Mouse (Mus musculus) hindbrain, embryonic 11.5 days (tissue): ENCODE measurements around the gene Sh2d1a. TPM values are rescaled to one million over a fixed set of nuclear protein-coding genes. Genes with fewer than 3 reads are reported as not detected.

Experiments
- ATAC-seq: fragments of 200-750 bp; cut with Nextera tagmentation; 2 replicates; pipeline ENCODE4 v1.8.0; 2017; ENCODE audit warnings: mild to moderate bottlenecking, moderate TSS enrichment, moderate library complexity; ENCODE audit not compliant: low FRiP score
- DNase-seq: peaks from one replicate; pipeline ENCODE4 v3.0.0-alpha.2; 2015; ENCODE audit warnings: low spot score
- H3K27ac ChIP-seq: fragments of 300-500 bp; sonication (generic); 2 replicates; pipeline ENCODE4 v1.5.1; 2014; ENCODE audit warnings: mild to moderate bottlenecking, low read depth, low read length
- H3K27me3 ChIP-seq: fragments of 300-500 bp; sonication (generic); 2 replicates; pipeline ENCODE4 v1.6.1; 2014; ENCODE audit warnings: mild to moderate bottlenecking, low read length, moderate library complexity, mixed read lengths; ENCODE audit not compliant: control insufficient read depth, insufficient read depth
- H3K36me3 ChIP-seq: fragments of 300-500 bp; sonication (generic); 2 replicates; pipeline ENCODE4 v1.6.1; 2014; ENCODE audit warnings: mild to moderate bottlenecking, low read length, moderate library complexity, mixed read lengths; ENCODE audit not compliant: control insufficient read depth, insufficient read depth
- H3K4me1 ChIP-seq: fragments of 300-500 bp; sonication (generic); replicated peaks from 2 replicates; pipeline ENCODE4 v1.6.1; 2014; ENCODE audit warnings: low read length, mixed read lengths; ENCODE audit not compliant: control insufficient read depth, insufficient read depth
- H3K4me2 ChIP-seq: fragments of 300-500 bp; sonication (generic); replicated peaks from 2 replicates; pipeline ENCODE4 v1.6.1; 2014; ENCODE audit warnings: mild to moderate bottlenecking, low read depth, low read length
- H3K4me3 ChIP-seq: fragments of 300-500 bp; sonication (generic); 2 replicates; pipeline ENCODE4 v1.5.1; 2014; ENCODE audit warnings: low read depth, low read length
- H3K9ac ChIP-seq: fragments of 300-500 bp; sonication (generic); 2 replicates; pipeline ENCODE4 v1.6.1; 2014; ENCODE audit warnings: low read depth, low read length
- H3K9me3 ChIP-seq: fragments of 300-500 bp; sonication (generic); 2 replicates; pipeline ENCODE4 v1.6.1; 2016; ENCODE audit warnings: low read length; ENCODE audit not compliant: control insufficient read depth
- WGBS: fragments of 180-500 bp; shearing (Covaris S2); extraction: QIAGEN DNeasy Blood & Tissue Kit; methylation state at CpG from one replicate; pipeline ENCODE4 v1.1.7; 2014; 5-methylcytosine and 5-hydroxymethylcytosine counted together
- polyA plus RNA-seq: library from polyadenylated mRNA; unstranded; fragments of >200 nt; fragmentation: Nextera tagmentation; extraction: Ambion mirVana; gene quantifications from 2 replicates; pipeline ENCODE4 v1.2.1, GENCODE M21; 2014

Gene Sh2d1a
- polyA plus RNA-seq = 0.19 and 0.80 TPM in 2 replicates

DNA sequence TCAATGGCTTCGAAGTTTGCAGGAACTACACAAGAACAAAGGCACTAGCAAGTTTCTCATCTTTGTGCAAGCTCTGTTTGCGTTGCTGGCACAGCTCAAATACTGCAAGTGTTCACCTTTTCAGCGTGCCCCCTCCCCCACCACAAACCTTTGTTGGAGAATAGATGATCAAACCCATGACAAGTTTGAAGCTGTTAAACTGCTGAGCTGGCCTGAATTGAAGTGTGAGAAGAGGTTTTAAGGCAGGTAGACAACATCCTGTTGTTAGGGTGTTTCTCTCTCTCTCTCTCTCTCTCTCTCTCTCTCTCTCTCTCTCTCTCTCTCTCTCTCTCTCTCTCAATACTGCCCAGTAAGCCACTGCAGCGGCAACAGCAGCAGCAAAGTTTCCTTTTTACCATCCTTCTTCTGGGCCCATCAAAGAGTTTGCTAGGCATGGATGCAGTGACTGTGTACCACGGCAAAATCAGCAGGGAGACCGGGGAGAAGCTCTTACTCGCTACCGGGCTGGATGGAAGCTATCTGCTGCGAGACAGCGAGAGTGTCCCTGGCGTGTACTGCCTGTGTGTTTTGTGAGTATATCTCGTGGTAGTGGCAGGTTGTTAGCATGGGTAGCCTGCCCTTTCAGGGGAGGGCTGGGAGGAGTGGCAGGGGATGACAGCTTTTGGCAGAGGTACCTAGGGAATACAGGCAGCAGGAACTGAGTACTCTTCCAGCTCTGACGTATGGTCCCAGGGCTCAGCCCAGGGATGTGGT is at the start of gene Sh2d1a:
TSS of gene Sh2d1a (plus strand) at position 163 of the 753 bp plus-strand sequence.
- WGBS = 76% methylated on average over 12 of the region's 13 CpGs
- no peaks in the 10 kb centered on the region for H3K27me3 ChIP-seq
- H3K36me3 ChIP-seq = no peaks in the 10 kb centered on the region
- no peaks in the 10 kb centered on the region for H3K4me1 ChIP-seq
- no peak within 1 kb of the TSS for H3K9ac ChIP-seq
- DNase-seq (no peak), ATAC-seq (no peak)
- no peaks in the 10 kb centered on the region for H3K9me3 ChIP-seq
- H3K4me2 ChIP-seq = no peak within 1 kb of the TSS
- no peak within 1 kb of the TSS for H3K27ac ChIP-seq
- H3K4me3 ChIP-seq = no peak within 1 kb of the TSS

- H3K36me3 ChIP-seq = no peaks in the 10 kb centered on the region
- no peak for ATAC-seq
- no peaks in the 10 kb centered on the region for H3K27me3 ChIP-seq
- H3K27ac ChIP-seq = no peak overlapping the region
- no peak overlapping the region for H3K9ac ChIP-seq
- H3K4me2 ChIP-seq = no peak overlapping the region
- WGBS = 96% methylated on average over 1 of the region's 1 CpGs
- H3K9me3 ChIP-seq = no peaks in the 10 kb centered on the region
- no peak for DNase-seq
- H3K4me1 ChIP-seq = no peaks in the 10 kb centered on the region
- H3K4me3 ChIP-seq = no peak overlapping the region
Observed at GRCm38 (mm10) chrX:42453001-42453400, 49.3 kb upstream of the Sh2d1a start.

DNA sequence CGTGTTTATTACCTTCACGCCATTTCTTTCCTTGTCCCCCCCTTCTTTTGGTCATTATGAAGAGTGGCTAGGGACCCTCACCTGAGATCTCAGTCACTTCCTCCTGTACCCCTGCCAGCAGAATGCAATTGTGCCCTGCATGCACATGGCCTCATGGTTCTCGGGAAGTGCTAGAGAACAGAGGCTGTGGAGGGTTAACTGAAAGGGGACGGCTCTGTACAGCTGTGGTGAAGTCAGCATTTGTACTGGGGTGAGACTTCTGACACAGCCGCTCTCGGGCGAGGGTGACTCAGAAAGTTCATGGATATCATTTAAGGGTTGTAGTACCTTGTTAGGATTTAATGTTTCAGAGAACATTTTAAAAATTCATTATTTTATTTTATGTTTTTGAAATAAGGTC is 47.7 kb upstream of the Sh2d1a start:
- Histone ChIP-seq H3K4me1 (no peaks in the 10 kb centered on the region), H3K9ac (no peak overlapping the region), H3K27me3 (no peaks in the 10 kb centered on the region), H3K4me2 (no peak overlapping the region), H3K4me3 (no peak overlapping the region), H3K36me3 (no peaks in the 10 kb centered on the region), H3K9me3 (no peaks in the 10 kb centered on the region), H3K27ac (no peak overlapping the region)
- DNase-seq (no peak), ATAC-seq (no peak)
- 80% methylated on average over 7 of the region's 7 CpGs for WGBS

DNA sequence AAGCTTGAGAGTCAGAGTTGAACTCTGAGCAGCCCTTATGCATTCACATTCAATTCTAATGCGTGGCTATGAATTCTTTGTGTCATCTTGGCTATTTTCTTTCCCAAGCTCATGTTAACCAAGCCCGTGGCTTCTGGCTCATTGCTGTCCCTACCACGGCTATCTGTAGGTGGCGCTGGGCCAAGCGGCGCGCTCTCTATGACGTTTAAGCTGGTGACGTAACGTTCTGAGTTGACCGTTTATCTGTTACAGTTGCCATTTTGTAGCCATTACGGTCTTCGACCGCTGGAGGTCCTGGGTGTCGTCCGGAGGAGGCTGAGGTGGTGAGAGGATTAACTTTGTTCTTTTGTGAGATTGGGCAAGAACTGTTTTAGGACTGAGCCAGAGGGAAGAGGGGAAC is 12.8 kb upstream of the Sh2d1a start, which contains the start of gene Tex13c2:
TSS of gene Tex13c2 (plus strand) at position 246 of the 400 bp plus-strand sequence.
- 91% methylated on average over 16 of the region's 16 CpGs for WGBS
- ATAC-seq = no peak

GRCm38 (mm10) chrX:42490336-42490735 is 11.9 kb upstream of the Sh2d1a start:
- DNase-seq (no peak), ATAC-seq (no peak)
- no peaks in the 10 kb centered on the region for H3K27me3 ChIP-seq
- 90% methylated on average over 8 of the region's 8 CpGs for WGBS
- no peak overlapping the region for H3K9ac ChIP-seq
- no peak overlapping the region for H3K4me2 ChIP-seq
- H3K9me3 ChIP-seq = no peaks in the 10 kb centered on the region
- H3K4me1 ChIP-seq = no peaks in the 10 kb centered on the region
- H3K36me3 ChIP-seq = no peaks in the 10 kb centered on the region
- no peak overlapping the region for H3K27ac ChIP-seq
- no peak overlapping the region for H3K4me3 ChIP-seq

More for the DNA sequence above, 12.8 kb upstream of the Sh2d1a start, which contains the start of gene Tex13c2:
- no peak within 1 kb of the TSS for H3K4me2 ChIP-seq
- no peaks in the 10 kb centered on the region for H3K36me3 ChIP-seq
- H3K9ac ChIP-seq = no peak within 1 kb of the TSS
- H3K4me3 ChIP-seq = no peak within 1 kb of the TSS
- no peaks in the 10 kb centered on the region for H3K9me3 ChIP-seq
- H3K27me3 ChIP-seq = no peaks in the 10 kb centered on the region
- no peak for DNase-seq
- H3K4me1 ChIP-seq = no peaks in the 10 kb centered on the region
- no peak within 1 kb of the TSS for H3K27ac ChIP-seq

DNA sequence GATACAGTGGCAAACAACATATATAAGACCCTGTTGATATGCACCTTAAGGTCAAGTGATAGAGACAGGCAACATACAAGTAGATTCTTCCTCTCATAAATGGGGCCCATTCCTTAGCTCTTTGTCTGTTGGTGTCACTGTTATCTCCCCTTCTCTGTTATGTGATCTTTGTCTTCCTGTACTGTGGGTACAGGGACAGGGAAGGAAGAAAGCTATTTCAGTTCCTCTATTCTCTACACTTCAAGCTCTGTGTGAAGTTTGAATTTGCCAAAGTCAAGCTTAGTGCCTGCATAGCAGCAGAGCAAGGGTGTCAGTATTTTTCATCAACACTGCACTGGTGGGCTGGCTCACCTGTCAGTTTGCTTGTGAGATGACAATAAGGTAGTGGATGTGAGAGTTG is 1.7 kb upstream of the Sh2d1a start:
- no peaks in the 10 kb centered on the region for H3K9me3 ChIP-seq
- DNase-seq = no peak
- no peaks in the 10 kb centered on the region for H3K36me3 ChIP-seq
- no peak overlapping the region for H3K9ac ChIP-seq
- no peak overlapping the region for H3K27ac ChIP-seq
- H3K4me3 ChIP-seq = no peak overlapping the region
- no peak overlapping the region for H3K4me2 ChIP-seq
- H3K27me3 ChIP-seq = no peaks in the 10 kb centered on the region
- ATAC-seq = no peak
- H3K4me1 ChIP-seq = no peaks in the 10 kb centered on the region

DNA sequence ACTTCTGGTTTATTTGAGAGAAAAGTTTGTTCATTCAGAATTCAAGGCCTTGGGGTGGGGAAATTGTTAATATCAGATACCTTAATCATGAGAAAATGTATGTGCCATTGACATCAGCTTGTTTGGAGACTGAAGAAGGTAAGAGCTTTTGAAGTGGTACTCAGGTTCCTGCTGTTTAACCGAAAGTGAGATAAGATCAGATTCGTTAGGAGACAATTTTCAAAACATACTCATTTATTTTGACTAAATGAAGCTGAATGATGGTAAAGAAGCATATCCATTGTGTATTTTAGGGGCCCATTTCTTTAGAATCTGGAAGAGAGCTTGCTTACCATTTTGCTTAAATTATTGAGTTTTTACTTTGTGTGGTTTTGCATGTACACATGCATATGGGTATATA is 8.9 kb downstream of the Sh2d1a start:
- Histone ChIP-seq H3K36me3 (no peaks in the 10 kb centered on the region), H3K9me3 (no peaks in the 10 kb centered on the region), H3K4me3 (no peak overlapping the region), H3K9ac (no peak overlapping the region), H3K27me3 (no peaks in the 10 kb centered on the region), H3K4me1 (no peaks in the 10 kb centered on the region), H3K4me2 (no peak overlapping the region), H3K27ac (no peak overlapping the region)
- no peak for ATAC-seq
- DNase-seq = no peak
- WGBS = 87% methylated on average over 2 of the region's 2 CpGs

DNA sequence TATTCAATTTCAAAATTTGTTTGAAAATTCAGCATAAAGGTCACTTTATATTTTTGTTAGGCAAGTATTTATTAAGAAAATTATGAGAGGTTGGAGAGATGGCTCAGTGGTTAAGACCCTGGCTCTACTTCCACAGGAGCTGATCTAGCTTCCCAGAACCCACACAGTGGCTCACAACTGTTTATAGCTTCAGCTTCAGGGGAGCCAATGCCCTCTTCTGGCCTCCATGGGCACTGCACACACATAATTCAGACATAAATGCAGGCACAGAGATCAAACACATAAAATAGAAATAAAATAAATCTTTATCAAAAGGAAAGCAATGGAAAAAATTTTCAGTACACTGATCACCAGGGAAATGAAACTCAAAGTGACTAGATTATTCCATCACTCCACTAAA is 10.3 kb downstream of the Sh2d1a start:
- Histone ChIP-seq H3K36me3 (no peaks in the 10 kb centered on the region), H3K9me3 (no peaks in the 10 kb centered on the region), H3K4me3 (no peak overlapping the region), H3K27ac (no peak overlapping the region), H3K4me2 (no peak overlapping the region), H3K27me3 (no peaks in the 10 kb centered on the region), H3K4me1 (no peaks in the 10 kb centered on the region), H3K9ac (no peak overlapping the region)
- DNase-seq = peak; percentile 5
- ATAC-seq = no peak

GRCm38 (mm10) chrX:42522868-42523267 is 20.6 kb downstream of the Sh2d1a start:
- 92% methylated on average over 2 of the region's 2 CpGs for WGBS
- H3K9me3 ChIP-seq = no peaks in the 10 kb centered on the region

More at GRCm38 (mm10) chrX:42522868-42523267, 20.6 kb downstream of the Sh2d1a start:
- H3K4me1 ChIP-seq = no peaks in the 10 kb centered on the region
- no peak overlapping the region for H3K27ac ChIP-seq
- H3K4me3 ChIP-seq = no peak overlapping the region
- H3K9ac ChIP-seq = no peak overlapping the region
- no peak overlapping the region for H3K4me2 ChIP-seq
- no peaks in the 10 kb centered on the region for H3K27me3 ChIP-seq
- DNase-seq = no peak
- H3K36me3 ChIP-seq = no peaks in the 10 kb centered on the region
- ATAC-seq = no peak
